Mouse (Mus musculus) MN1 (cell line): ENCODE measurements around the gene Rars.
"Not testable (repeated sequence)": the region's sequence is repeated elsewhere in the genome, so short reads cannot be mapped to it uniquely, and the experiment has no call there.

Experiments used
- DNase-seq: peaks from one replicate; pipeline ENCODE4 v3.0.0-alpha.2; 2016; ENCODE audit warnings: low spot score

Rars gene

DNA sequence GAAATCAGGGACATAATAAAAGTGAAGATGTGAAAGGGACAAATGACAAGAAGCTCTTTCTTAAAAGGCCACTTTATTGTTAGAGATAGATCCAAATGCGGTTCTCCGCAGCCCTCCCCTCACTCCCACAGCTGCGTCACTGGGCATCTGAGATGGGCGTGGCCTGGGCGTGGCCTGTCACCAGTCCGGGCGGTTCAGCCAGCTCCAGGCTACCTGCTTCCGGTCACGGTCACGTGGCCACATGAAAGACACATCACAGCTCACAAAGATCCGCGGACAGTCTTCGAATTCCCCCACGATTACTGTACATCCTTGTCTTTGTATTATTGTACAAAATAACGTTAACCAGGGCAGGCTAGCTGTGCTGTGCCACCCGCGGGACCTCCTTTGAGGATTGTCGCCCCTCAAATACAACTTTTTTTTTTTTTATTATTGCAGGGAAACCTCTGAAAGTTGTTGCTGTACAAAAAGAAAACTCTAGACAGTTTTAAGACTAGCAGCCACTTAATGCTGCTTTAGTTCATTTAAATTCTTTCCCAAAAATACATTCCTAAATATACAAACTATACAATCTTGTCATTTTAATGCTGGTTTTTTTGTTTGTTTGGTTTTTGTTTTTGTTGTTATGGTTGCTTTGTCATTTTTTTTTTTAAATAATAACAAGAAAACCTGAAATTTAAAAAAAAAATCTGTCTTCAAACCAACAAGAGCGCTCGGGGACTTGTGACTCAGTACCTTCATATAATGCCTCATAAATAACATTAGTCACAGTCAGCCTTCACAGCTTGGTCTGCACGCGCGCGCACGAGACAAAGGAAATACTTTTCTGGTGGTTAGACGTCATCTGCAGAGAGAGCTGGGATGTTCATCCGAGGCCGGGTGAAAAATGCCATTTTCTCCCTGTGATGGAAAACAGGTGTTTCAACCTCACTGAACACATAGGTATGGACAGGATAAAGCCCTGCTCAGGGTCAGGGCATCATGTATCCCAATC, 4.3 kb upstream of the Rars start:
- DNase-seq = peak; percentile 97

DNA sequence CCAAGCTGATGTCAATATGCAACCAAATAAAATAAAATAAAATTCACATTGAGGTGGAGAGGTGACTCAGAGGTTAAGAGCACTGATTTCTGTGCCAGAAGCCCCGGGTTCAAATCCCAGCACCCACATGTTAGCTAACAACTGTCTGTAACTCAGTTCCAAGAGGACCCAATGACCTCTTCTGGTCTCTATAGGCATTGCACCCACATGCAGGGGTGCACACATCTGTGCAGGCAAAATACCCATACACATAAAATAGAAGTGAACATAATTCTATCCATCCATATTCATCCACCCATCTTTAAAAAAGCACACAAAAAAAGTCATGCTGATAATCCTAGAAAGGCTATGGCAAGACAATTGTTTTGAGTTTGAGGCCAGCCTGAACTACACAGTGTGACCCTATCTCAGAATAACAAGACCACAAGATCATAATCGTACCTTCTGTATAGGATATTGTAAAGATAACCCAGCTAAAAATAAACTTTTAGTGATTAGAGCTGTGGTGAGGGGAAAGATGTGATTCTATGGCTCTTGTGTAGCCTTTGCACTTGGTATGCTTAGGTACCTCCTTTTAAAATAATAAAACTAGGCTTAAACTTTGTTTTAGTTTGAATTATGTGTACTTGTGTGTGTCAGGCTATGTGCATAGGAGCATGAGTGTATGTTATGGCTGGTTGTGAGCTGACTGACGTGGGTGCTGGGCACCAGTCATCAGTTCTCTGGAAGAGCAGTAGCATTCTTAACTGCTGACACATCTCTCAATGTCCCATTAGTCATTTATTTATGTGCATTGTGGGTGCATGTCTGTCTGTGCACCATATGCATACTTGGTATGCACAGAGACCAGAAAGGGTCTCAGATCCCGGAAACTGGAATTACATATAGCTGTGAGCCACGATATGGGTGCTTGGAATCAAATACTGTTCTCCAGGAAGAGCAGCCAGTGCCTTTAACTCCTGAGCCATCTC, 3.1 kb upstream of the Rars start:
- DNase-seq = peak; percentile 49

DNA sequence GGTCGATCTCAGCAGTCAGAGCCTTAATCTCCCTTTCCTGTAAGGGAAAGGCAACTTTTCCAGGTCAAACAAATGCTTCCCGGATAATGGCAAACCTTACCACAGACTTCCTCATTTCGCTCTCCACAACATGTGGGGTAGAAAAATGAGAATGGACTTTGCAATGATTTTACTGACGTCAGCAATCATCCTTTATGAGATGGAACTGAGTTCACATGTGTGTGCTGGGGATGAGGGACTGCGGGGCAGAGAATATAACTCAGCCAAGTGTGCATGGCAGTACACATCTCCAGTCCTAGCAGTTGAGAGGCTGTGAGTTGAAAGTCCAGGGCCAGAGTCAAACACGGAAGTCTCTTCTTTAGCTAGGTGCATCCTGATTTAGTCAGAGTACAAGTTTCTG, 1.0 kb downstream of the Rars start:
- DNase-seq = no peak

DNA sequence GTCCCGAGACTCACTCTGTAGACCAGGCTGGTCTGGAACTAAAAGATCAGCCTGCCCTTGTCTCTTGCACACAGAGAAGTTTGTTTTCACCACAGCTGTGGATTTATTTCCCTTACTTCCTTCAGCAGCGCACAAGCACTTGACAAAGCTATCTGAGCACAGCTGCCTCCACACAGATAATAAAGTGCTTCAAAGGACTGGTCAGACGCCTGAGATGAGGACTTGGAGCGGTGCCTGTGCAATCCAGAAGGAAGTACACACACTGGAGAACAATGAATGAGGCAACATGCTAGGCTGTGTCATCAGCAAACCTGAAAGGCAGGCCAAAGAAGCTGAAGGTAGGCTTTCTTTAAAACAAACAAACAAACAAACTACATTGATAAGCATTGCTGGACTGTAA, 2.2 kb downstream of the Rars start:
- DNase-seq = peak; percentile 85

DNA sequence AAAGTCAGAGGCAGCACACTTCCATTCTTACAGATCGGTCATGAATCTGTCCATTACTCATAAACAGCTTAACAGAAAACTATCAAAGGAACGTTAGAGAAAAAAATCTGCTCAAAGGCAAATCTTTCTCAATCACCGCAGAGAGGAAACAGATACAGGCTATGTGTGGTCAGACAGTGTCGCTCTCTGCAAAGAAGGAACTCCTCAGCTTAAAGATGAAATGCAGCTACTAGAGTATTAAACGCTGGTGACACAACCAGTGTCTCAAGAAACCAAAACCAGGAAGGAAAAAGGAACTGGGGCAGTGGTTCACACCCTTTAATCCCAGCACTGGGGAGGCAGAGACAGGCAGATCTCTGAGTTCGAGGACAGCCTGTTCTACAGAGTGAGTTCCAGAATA, 6.6 kb downstream of the Rars start:
- no peak for DNase-seq

DNA sequence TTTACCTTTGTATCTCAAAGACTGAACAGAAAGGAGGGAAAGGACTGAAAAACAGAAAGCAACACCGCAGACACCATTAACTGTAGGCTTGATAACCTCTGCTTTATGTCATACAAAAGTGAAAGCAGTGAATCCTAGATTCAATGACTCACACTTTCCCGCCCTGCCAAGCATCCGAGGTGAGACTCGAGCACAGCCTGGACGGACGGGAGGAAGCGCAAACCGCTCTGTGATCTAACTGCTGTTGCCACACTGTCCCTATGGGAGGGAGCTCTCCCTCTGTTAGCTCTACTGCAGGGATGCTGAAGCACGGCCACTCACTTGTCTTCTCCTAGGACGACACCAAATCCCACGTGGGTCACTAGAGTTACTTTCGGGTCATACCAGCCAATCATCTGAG, 18.0 kb downstream of the Rars start:
- DNase-seq = peak; percentile 88

DNA sequence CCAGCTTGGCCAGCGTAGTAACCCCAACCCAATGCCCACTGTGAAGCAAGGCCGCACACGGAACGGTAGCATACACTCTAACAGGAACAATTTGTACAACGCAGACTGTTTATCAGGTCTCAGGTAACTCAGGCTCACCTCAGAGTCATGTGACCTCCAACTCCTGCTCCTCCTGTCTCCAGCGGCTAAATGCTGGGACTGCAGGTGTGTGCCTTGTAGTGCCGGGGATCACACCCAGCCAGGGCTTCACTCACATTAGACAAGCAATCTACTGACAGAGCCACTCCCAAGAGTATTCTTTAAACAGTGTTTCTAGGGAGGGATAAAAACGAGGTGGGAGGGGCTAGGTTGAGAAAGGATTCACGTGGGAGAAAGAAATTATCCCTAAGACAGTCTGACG, 22.8 kb downstream of the Rars start:
- DNase-seq = no peak

DNA sequence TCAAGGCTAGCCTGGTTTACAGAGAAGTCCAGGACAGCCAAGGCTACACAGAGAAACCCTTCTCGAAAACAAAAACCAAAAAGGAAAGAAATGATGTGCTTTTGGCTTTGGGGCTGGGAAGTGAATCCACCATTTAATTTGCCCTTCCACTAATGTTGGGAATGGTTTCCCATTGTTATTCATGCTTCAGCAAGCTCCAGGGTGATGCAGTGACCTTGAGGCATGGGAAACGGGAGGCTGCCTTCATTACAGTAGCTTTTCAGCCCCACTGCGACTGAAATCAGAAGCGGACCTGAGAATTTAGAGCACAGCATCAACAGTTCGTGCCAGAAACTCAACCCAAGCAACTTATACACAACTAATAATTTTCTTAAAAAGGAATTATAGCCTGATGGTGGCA, 33.0 kb downstream of the Rars start:
- no peak for DNase-seq

DNA sequence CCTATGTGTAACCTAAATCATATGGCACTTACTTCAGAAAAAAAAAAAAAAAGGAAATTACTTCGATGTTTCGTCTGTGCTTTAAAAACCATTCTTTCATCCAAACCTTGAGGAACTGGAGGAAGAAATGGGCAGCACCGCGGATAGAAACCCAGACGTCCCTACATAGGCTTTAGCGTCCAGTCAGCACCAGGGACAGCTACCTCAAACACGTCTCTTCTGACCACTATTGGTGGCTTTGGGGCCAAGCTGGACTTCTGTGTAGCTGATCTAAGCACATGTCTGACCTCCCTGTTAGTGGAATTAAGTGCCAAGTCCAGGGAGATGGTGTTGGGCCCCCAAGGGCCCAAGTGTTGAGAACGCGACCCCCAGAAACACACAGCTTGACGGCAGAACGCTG, 35.4 kb downstream of the Rars start, which contains the start of gene Fbll1:
Fbll1 (minus strand) TSS at position 11 of the 400 bp plus-strand sequence.
- DNase-seq = no peak

DNA sequence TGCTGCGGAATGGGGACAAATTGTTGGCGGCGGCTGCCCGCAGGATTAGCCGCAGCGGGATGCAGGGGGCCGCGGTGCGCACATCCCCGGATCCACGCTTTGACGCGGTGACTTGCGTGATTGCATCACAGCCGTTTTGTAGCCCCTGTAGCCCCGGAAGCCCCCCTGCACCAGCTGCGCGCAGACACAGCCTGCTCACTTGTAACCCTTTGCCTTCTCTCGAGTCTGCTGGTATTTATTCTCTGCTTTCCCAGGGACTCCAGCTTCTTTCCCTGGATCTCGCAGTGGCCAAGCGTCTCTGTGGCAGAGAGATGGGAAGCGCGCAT, 35.8 kb downstream of the Rars start:
- no peak for DNase-seq

DNA sequence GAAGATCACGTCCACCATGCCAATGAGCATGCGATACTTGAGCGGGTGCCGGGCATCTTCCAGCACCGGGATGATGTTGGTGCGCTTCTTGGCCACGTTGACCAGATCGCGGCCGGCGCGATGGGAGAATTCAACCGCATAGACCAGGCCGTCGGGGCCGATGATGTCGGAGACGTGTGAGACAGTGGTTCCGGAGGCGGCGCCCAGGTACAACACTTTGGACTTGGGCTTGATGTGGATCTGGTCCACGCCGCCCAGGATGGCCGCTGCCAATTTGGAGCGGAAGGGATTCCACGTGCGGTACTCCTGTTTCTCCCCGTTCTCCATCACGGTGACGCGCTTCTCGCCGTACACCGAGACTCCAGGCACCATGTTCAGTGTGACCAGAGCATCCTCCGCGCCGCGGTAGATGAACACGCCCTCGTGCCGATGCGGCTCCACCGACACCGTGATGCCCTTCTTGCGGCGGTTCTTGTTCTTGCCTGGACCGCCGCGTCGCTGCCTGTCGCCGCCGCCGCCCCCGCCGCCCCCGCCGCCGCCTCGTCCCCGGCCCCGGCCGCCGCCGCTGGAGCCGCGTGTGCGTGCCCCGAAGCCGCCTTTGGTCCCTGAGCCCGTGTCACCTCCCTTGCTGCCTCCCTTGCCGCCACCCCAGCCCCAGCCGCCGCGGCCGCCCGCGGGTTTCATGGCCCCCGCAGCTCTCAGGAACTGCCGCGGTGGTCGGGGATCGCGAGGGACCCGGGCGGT, 36.4 kb downstream of the Rars start:
- DNase-seq = no peak

DNA sequence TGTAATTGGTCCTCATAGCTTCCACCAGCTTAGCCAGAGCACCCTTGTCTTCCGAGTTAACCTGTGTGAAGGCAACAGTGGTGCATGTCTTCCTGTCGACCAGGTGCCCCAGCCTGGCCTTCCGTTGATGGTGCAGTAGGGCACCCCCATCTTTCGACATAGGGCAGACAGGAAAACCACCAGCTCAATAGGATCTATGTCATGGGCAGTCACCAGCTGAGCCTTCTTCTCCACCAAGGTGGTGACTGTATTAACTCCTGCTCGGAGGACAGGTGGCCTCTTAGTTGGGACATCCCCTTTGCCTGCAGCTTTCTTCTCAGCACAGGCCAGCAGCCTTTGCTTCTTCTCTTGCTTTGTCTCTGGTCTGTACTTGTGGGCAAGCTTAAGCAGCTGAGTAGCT, 41.5 kb downstream of the Rars start:
- DNase-seq = not testable (repeated sequence)

DNA sequence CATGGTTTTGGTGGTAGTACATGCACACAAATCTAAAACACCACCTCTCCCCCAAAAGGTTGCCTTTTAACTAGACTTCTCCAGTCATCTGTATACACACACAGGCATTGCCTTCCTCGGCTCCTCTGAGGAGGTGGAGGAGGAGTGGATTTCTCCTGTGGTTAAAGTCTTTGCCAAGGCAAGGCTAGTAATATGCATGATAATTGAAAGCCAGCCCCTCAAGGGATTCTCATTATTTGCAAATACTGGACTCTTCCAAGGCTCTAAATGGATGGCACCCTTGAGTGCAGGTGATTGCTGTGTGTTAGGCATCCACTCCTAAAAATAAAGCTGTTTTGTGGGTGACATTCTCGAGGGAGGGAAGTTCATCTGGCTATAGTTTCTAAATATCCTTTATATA, 45.9 kb downstream of the Rars start:
- no peak for DNase-seq

DNA sequence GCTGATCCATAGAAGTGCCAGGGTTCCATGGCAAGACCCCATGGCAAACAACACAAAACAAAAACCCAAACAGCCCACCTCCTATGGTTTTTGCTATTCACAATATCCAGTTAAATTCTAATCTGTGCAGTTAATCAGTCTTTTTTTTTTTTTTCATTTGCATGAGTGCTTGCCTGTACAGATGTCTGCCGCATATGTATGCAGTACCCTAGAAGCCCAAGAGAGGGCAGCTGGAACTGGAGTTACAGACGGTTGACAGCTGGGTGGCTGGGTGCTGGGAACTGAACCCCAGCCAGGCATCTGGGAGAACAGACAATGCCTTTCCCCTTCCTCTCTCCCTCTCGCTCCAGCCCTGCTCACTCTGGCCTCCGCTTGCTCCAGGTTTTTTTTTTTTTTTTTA, 49.8 kb downstream of the Rars start:
- DNase-seq = no peak

DNA sequence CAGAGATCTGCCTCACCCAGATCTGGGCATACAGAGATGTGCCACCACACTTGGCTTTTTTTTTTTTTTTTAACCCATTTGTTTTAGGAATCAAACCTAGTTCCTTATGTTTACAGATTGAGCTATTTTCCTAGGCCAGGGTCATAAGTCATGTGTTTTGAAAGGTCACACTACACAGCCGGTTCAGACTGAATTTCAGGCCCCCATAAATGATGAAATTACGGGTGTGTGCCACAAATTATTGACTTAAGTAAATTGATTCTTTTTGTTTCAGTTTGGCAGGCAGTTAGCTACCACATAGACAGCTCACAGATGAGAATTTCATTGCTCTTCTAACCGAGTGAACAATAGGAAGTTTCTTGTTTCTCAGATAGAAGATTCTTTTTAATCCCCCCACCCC, 50.3 kb downstream of the Rars start:
- DNase-seq = no peak

DNA sequence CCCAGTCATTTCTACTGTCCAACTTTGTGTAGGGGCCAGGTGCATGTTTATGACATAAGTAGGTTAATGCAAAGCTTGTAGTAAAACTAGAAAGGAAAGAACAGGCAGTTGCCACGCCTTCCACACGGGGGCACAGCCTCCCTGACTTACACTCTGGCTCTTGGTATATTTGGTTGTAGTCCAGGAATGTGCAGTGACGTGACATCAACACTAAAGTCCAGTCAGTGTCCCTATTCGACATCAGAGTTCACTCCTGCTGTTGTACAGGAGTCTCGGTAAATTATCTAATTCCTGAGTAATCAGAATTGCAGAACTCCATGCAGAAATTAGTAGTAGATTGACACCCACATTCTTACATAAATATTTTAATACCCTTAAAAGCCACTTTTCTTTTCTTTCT, 51.3 kb downstream of the Rars start:
- no peak for DNase-seq

DNA sequence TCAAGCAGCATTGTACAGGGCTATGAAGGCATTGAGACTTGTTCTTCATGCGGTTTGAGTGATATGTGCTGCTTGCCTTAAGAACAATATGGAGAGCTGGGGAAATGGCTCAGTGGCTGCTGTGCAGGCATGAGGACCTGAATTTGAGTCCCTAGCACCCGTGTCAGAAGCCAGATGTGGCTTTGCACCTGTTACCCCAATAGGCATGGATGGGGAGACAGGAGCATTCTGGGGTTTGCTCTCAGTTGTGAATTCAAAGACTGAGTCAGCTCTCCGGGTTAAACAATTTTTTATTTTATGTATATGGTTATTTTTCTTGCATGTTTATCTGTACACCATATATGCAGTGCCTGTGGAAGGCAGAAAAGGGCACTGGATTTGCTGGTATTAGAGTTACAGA, 51.9 kb downstream of the Rars start:
- DNase-seq = no peak

DNA sequence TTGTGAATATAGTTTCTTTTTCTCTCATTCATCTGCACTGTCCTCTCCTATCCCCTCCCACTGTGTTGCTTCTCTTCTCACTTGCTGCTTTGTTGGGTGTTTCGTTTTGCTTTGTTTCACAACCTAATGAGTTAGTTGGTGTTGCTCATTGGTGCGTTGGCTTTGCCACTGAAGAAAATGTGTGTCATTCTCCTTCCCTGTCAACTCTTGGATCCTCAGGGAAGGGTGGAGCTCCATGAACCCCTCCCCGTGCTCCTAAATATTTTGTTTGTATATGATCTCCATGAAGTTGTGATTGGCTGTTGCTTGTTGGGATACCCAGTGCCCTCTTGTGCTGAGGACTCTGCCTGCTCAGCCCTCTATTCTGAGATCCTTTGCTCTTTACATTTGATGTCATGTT, 54.0 kb downstream of the Rars start:
- no peak for DNase-seq

DNA sequence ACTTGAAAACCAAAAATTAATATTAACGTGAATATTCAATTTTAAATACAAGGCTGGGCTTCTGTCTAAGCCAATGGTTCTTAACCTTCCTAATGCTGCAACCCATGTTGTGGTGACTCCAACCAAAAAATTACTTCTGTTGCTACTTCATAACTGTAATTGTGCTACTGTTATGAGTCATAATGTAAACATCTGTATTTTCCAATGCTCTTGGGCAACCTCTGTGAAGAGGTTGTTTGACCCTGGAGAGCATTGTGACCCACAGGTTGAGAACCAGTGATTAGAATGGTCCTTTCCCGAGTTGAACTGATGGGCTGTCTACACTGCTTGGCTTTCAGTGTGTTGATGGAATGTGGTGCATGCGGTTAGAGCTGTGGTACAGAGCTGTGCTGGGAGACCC, 57.9 kb downstream of the Rars start:
- no peak for DNase-seq

DNA sequence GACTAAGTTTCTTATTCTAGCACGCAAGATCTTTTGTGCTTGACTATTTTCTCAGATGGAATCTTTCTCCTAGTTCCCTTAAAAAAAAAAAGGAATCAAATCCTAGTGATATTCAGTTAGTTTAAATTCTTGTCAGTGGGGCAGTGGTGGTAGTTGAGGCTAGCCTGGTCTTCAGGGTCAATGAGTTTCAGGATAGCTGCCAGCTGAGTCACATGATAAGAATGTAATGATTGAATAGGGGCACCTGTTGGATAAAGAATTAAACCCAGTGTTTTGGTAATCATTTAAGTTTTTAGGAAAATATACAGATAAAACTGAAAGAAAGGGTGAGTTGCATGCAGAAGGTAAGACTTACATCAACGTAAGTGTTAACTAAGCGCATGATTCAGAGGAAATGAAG, 58.7 kb downstream of the Rars start:
- DNase-seq = no peak

DNA sequence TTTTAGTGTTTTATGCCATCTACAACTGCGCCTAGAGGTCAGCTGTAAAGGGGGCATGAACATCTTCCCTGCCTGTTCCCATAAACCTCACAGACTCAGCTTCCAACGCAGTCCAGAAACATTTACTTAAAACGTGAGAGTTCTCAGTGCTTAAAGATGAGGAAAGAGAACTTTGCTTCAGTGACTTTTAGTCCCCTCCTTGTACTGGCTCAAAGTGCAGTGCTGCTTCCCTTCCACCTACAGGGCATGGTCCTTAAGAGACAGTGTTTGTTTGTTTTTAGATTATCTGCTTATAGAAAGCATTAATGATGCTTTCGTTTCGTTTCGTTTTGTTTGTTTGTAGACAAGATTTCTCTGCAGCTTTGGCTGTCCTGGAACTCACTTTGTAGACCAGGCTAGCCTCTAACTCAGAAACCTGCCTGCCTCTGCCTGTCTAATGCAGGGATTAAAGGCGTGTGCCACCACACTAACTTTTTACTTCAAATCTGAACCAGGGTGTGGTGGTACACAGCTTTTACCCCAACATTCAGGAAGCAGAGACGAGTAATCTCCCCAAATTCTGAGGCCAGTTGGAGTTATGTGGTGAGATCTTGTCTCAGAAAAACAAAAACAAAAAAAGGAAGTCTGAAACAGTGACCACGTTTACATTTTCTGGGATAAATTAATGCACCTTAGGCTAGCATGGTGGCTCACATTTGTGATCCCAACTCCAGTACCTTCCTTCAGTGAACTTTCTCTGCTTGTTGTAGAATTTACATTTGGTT, 63.4 kb downstream of the Rars start:
- DNase-seq = no peak
